9 mouse cellular contexts compared by ENCODE assay signal in genomic region chr12:108763057-108763796, GRCm38 (mm10). TPM values are rescaled to one million over a fixed set of nuclear protein-coding genes. Genes with fewer than 3 reads are reported as not detected.
A peak's percentile ranks its signal among the peaks of the same experiment; 100 is the strongest.
DNase-seq lines count a peak whose midpoint lies in the region; ATAC-seq and TF ChIP-seq lines count a peak whose summit lies in the region.
"Had no signal": no experiment of that assay in that cellular context is flagged by ENCODE, and none has a peak within 500 bp of the region (broad histone marks: within the 10 kb centered on the region; RNA-seq: fewer than 3 reads in every experiment).

No protein-coding gene starts in this region.

- peak; percentile 77 for ATAC-seq in megakaryocyte-erythroid progenitor cell, adult 5-6 weeks (replicated peaks; ENCODE audit: low FRiP score, low TSS enrichment, poor library complexity, severe bottlenecking)
- ATAC-seq in midbrain, embryonic 16.5 days, result no peak

- TF ChIP-seq CTCF in gastrocnemius, adult 2 months (IDR thresholded peaks at IDR 0.05), result peak; percentile 42; the same call in 1 of the 2 replicates

- H3K4me3 ChIP-seq in gastrocnemius, adult 2 months, result no peak overlapping the region
- H3K4me3 ChIP-seq in midbrain, embryonic 16.5 days (ENCODE audit: low read depth, low read length), result no peak overlapping the region
- H3K4me3 ChIP-seq: limb, embryonic 15.5 days had no signal

- no peaks in the 10 kb centered on the region for H3K4me1 ChIP-seq in midbrain, embryonic 16.5 days (ENCODE audit: control insufficient read depth, insufficient read depth, low read length)

- no peaks in the 10 kb centered on the region for H3K27me3 ChIP-seq in midbrain, embryonic 16.5 days (ENCODE audit: control insufficient read depth, insufficient read depth, low read depth, low read length)
- H3K27me3 ChIP-seq: limb, embryonic 15.5 days had no signal

- intact Hi-C loops in gastrocnemius, adult 2 months (cut with DNase I), result no loop called here
- intact Hi-C loops in gastrocnemius, postnatal 36 days (cut with DNase I), result loop anchor here (5.0 kb wide), 1 partner anchor 201 kb away; no protein-coding TSS in a partner anchor
- intact Hi-C loops in heart, postnatal 10 days (cut with DNase I), result no loop called here

- H3K9me3 ChIP-seq in midbrain, embryonic 16.5 days (replicated peaks; ENCODE audit: control insufficient read depth, low read length, poor library complexity, severe bottlenecking), result no peaks in the 10 kb centered on the region
- H3K9me3 ChIP-seq: limb, embryonic 15.5 days had no signal

- H3K4me2 ChIP-seq in midbrain, embryonic 16.5 days (ENCODE audit: low read length), result no peak overlapping the region
- H3K4me2 ChIP-seq: limb, embryonic 15.5 days had no signal

- WGBS in midbrain, embryonic 16.5 days, result 69% methylated on average over 9 of the region's 9 CpGs

- DNase-seq in gastrocnemius, adult 2 months, result no peak
- no peak for DNase-seq in gastrocnemius, postnatal 36 days
- peak; percentile 72 for DNase-seq in ZHBTc4 (ENCODE audit: low read depth, low spot score)
- DNase-seq in heart, postnatal 10 days, result peak; percentile 52
- no peak for DNase-seq in testis, postnatal 10 days (ENCODE audit: low spot score)
- DNase-seq in adrenal gland, postnatal 36 days, result no peak

- peak overlapping the region; percentile 38; the same call in 1 of the 2 replicates for H3K27ac ChIP-seq in gastrocnemius, adult 2 months
- no peak overlapping the region for H3K27ac ChIP-seq in midbrain, embryonic 16.5 days (ENCODE audit: low read length)
- H3K27ac ChIP-seq: limb, embryonic 15.5 days had no signal

- no peaks in the 10 kb centered on the region for H3K36me3 ChIP-seq in midbrain, embryonic 16.5 days (ENCODE audit: control insufficient read depth, insufficient read depth, low read length)
- H3K36me3 ChIP-seq: limb, embryonic 15.5 days had no signal

- no peak overlapping the region for H3K9ac ChIP-seq in midbrain, embryonic 16.5 days (ENCODE audit: low read depth, low read length)
- H3K9ac ChIP-seq: limb, embryonic 15.5 days had no signal

RNA-seq across cellular contexts. Expression of gene Yy1, which starts 29.5 kb away (rescaled TPM):
- 10 to 100 TPM; 33.4 to 35.6 TPM for total RNA-seq in gastrocnemius, adult 2 months (2021)
- 10 to 100 TPM; 24.6 to 28.5 TPM for total RNA-seq in gastrocnemius, postnatal 36 days (2021)
- 10 to 100 TPM; 36.0 to 44.9 TPM for total RNA-seq in heart, postnatal 10 days (2021)
- 52.3 and 58.0 TPM in 2 replicates for total RNA-seq in megakaryocyte-erythroid progenitor cell, adult 5-6 weeks (2014; fragmentation: Nextera tagmentation)
- total RNA-seq in megakaryocyte-erythroid progenitor cell, adult 5-6 weeks (2017), result 61.4 and 70.3 TPM in 2 replicates
- total RNA-seq in adrenal gland, postnatal 36 days (2021), result 10 to 100 TPM; 69.4 to 84.1 TPM
- 10.3 and 11.6 TPM in 2 replicates for polyA plus RNA-seq in midbrain, embryonic 16.5 days (2015; fragmentation: Nextera tagmentation; extraction: Ambion mirVana)

Comparison
In these comparisons a context has a peak if more than half of its experiments do, and no peak if none do; other contexts are left out.
1. DNase-seq: peak in ZHBTc4 (single experiment) and heart, postnatal 10 days (2 of 2); none in gastrocnemius, adult 2 months (single experiment), gastrocnemius, postnatal 36 days (0 of 2), testis, postnatal 10 days (single experiment) and adrenal gland, postnatal 36 days (0 of 2).